Mouse (Mus musculus) mesoderm, embryonic 11.5 days (tissue): ENCODE measurements around the gene Vmn1r196.
"Not testable (repeated sequence)": the region's sequence is repeated elsewhere in the genome, so short reads cannot be mapped to it uniquely, and the experiment has no call there.

Experiments
- DNase-seq: peaks from one replicate; pipeline ENCODE4 v3.0.0-alpha.2; 2012; ENCODE audit warnings: low read depth, low spot score

Vmn1r196 gene

DNA sequence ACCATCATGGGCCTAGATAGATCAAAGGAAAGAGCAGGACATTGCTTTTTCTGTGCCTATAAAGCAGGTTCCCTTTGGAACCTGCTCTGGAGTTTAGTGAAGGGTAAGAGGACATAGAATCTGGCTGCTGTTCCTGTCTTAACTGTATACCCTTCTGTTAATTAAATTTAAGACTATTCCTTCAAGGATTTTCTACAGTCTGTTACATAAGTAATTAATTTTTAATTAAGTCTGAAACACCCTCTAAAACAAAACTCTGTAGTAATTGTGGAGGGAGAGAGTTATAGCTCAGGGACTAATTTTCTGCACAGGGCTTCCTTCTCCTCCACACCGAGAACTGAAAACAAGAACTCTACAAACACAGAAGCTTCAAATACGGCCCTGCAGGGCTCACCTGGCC is at the start of gene Vmn1r196:
Vmn1r196 (plus strand) TSS at position 301 of the 400 bp plus-strand sequence.
- DNase-seq: no peak

DNA sequence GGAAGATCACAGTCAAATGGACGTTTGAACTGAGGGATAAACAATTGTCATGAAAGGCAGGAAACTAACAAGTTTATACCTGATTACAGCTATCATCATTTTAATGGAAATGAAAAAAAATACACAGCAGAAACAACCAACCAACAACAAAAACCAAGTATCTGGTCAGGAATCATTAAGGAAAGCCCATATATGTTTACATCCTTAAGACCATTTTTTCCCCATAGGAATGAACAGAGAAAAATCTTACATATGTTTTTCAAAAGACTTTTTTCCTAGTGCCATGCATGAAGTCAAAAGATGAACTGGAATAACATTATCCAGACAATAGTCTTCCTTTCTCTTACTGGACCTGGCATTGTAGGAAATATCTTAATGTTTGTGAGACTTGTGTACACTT is 45.8 kb upstream of the Vmn1r196 start, which contains the start of gene Vmn1r194:
Vmn1r194 (plus strand) TSS at position 301 of the 400 bp plus-strand sequence.
- DNase-seq: no peak

DNA sequence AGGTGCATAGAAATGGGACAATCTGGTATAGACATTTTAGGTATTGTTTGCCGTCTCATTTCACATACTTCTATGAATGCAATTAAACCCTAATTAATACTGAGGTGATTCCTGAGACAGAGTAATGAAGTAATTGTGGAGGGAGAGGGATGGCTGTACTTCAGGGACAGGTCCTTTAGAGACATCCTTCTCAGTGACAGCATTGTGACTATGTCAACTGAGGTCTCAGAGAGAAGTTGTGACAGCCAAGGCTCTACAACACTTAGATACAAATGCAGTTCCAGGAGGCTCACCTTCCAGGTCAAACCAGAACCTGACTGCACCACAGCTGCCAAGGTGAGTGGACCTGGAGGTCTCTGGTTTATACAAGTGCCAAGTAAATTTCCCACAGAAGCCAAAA is 19.5 kb upstream of the Vmn1r196 start, which contains the start of gene Vmn1r195:
Vmn1r195 (plus strand) TSS at position 301 of the 400 bp plus-strand sequence.
- DNase-seq: not testable (repeated sequence)

DNA sequence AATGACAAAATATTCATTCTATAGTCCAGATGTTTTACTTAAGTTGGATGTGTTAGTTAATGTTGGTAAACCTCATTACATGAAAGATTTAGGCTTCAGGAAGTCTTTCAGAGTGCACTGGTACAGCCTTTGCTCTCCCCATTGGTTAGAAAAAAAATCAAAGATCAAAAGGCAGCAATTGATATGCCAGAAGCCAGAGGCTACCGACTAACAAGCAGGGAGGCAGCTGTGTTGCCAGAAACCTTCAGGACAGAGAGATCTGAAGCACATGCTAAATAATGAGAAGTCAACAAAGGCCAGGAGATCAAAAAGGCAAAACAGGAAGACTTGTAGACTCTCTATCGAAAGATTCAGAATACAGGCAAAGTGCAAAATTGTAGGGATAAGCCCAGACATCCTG is 18.0 kb upstream of the Vmn1r196 start:
- no peak for DNase-seq

DNA sequence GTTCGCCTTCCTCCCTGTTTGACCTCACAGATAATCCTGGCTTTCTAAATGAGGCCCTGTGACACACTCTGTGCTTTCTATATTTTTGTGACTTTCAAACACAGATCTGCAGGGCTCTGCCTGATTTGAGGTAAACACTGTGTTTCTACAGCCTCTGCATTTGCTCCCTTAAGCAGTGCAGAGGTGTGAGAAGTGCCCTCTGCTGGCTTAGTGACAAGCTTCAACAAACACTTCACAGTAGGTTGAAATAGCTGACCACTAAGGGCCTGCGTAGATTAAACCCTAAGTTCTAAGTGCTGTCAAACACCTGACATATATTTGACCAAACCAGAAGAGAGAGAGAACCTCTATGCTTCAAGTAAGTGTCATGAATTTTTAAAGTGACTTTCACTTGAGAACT is 5.1 kb upstream of the Vmn1r196 start:
- DNase-seq: no peak

DNA sequence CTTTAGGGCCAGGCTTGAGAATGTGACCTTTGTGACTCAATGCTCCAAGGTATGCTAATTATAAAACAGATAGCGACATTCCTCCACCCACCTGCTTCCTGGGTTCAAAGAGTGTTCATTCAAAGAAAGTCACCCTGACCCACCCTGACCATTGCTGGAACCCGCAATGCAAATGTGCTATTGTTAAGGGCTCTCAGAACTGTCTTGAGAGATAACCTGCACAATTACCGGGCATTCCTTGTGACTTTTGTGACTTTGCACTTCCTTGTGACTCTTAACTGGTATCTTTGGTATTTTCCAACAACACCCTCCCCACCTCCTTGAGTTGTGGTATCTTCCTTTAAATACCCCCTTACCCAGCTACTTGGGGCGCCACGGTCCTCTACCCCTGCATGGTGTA is 18.4 kb downstream of the Vmn1r196 start:
- not testable (repeated sequence) for DNase-seq

DNA sequence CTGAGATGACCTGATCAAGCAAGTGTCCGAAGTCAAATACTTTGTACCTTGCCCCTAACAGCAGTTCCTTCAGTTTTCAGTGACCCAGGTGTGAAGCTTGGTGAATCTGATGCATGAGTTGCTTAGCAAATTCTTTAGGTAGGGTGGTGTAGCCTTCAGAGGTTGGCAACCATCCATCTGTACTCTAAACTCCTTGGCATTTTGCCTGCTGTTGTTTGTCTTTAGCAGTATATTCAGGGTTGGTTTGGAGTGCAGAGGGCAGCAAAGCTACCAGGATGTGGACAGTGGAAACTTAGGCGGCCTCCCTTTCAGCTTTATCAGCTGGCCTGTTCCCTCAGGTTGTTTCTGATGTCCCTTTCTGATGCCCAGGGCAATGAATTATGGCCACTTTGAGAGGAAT is 25.6 kb downstream of the Vmn1r196 start:
- DNase-seq: no peak

DNA sequence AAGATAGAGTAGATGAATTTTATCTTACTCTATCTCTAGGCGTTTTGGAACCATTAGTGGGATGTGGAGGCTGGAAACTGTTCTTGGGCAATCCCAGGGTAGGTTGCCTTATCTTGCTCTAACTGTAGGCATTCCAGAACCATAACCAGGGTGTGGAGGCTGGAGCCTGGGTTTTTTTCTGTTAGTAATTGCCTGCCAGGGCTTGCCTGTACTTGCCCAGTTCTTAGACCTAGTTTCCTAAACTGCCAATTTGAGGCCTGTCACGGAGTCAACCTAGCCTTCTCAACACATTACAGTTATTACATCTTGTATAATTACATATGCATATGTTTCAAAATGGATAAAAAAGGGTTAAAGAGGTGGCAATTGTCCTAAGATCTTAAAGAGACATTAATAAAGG is 27.6 kb downstream of the Vmn1r196 start:
- DNase-seq: no peak

DNA sequence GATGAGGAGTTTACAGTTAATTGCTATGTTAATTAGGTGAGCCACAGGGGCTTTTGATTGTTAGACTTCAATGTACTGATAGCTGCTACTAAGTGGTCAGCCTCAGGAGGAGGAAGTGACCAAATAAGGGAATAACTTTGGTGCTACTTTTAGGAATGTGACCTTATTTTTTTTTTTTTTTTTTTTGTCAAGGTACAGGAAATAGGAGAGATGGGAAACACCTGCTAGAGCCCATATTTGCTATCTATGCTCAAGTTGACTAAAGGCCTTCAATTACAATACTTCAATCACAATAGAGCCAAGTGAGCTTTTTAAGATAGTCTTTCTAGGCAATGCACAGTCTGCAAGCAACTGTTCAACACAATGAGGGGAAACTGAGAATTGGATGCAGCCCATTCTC is 30.4 kb downstream of the Vmn1r196 start:
- DNase-seq: no peak

DNA sequence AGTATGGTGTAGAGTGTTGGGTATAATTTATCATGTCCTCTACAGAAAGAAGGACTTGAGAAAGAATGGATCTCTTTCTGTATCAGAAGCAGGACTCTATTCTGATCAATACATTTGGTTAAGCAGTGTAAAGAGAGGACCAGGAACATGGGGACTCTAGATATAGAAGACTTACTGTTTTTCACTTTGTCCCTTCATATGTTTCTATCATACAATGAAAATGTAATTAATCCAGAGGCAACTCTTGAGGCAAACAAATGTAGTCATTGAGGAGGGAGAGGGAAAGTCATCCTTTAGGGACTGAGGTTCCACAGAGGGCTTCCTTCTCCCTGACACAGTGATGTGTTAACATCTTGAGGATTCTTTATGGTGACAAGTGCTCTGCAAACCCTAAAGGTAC is 34.6 kb downstream of the Vmn1r196 start, which contains the start of gene Vmn1r197:
Vmn1r197 (plus strand) TSS at position 301 of the 400 bp plus-strand sequence.
- DNase-seq: no peak

DNA sequence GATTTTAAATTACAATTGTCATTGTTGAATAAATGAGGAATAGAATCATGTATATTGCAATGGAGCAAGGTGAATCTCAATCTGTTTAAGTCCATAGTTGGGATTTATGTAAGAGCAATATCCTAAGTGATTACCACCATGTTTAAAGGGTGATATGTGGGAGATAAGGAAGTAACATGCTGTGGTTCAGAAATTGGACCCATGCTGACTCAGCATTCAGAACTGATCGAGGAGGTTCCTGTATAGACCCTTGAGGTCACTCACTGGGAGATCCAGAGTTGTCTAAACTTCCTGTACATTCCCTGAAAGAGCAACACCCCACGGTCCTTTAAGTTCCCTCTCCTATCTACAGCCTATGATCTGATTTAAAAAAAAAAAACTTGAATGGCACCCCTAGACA is 43.5 kb downstream of the Vmn1r196 start:
- no peak for DNase-seq

DNA sequence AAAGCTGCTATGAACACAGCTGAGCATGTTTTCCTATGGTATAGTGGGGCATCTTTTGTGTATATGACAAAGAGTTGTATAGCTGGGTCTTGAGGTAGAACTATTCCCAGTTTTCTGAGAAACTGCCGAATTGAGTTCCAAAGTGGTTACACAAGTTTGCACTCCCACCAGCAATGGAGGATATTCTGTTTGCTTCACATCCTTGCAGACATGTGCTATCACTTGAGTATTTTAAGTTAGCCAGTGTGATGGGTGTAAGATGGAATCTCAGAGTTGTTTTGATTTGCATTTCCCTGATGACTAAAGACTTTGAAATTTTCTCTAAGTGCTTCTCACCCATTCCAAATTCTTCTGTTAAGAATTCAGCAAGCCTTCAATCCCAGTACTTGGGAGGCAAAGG is 45.8 kb downstream of the Vmn1r196 start:
- DNase-seq: no peak
